Mouse (Mus musculus): ENCODE results near the gene Carmil1. TPM values are rescaled to one million over a fixed set of nuclear protein-coding genes. Genes with fewer than 3 reads are reported as not detected.

Gene Carmil1
- polyA plus RNA-seq, 1 experiment from 2014 or later, result 30.2 TPM

- Histone ChIP-seq H3K36me3 (replicated peaks) (no peaks in the 10 kb centered on the region), H3K9me3 (no peaks in the 10 kb centered on the region), H3K4me1 (no peaks in the 10 kb centered on the region), H3K27me3 (replicated peaks; ENCODE audit: low read depth, poor library complexity, severe bottlenecking) (no peaks in the 10 kb centered on the region), H3K27ac (replicated peaks) (no peak overlapping the region), H3K4me3 (no peak overlapping the region)
- DNase-seq (ENCODE audit: low spot score), result no peak
- 83% methylated on average over 2 of the region's 2 CpGs for WGBS
These were observed 275.1 kb downstream of the Carmil1 start for GRCm38 (mm10) chr13:24005528-24005927.

GRCm38 (mm10) chr13:24001797-24002196 is 278.8 kb downstream of the Carmil1 start:
- no peak for DNase-seq (ENCODE audit: low spot score)
- Histone ChIP-seq H3K4me3 (no peak overlapping the region), H3K4me1 (no peaks in the 10 kb centered on the region), H3K9me3 (no peaks in the 10 kb centered on the region), H3K36me3 (replicated peaks) (no peaks in the 10 kb centered on the region), H3K27ac (replicated peaks) (no peak overlapping the region), H3K27me3 (replicated peaks; ENCODE audit: low read depth, poor library complexity, severe bottlenecking) (no peaks in the 10 kb centered on the region)
- WGBS, result 73% methylated on average over 2 of the region's 2 CpGs

GRCm38 (mm10) chr13:24001081-24001480 is 279.5 kb downstream of the Carmil1 start:
- H3K4me1 ChIP-seq, result no peaks in the 10 kb centered on the region
- WGBS, result 75% methylated on average over 2 of the region's 2 CpGs

GRCm38 (mm10) chr13:23998826-23999225 is 281.8 kb downstream of the Carmil1 start:
- Histone ChIP-seq H3K27me3 (replicated peaks; ENCODE audit: low read depth, poor library complexity, severe bottlenecking) (peaks cover 10% of the 10 kb centered on the region), H3K27ac (replicated peaks) (no peak overlapping the region), H3K36me3 (replicated peaks) (no peaks in the 10 kb centered on the region), H3K9me3 (no peaks in the 10 kb centered on the region), H3K4me3 (no peak overlapping the region), H3K4me1 (no peaks in the 10 kb centered on the region)
- no peak for DNase-seq (ENCODE audit: low spot score)
- 80% methylated on average over 2 of the region's 2 CpGs for WGBS

More at GRCm38 (mm10) chr13:24001081-24001480, 279.5 kb downstream of the Carmil1 start:
- H3K27me3 ChIP-seq (replicated peaks; ENCODE audit: low read depth, poor library complexity, severe bottlenecking), result no peaks in the 10 kb centered on the region
- H3K9me3 ChIP-seq, result no peaks in the 10 kb centered on the region
- no peak overlapping the region for H3K4me3 ChIP-seq
- H3K27ac ChIP-seq (replicated peaks), result no peak overlapping the region
- H3K36me3 ChIP-seq (replicated peaks), result no peaks in the 10 kb centered on the region
- DNase-seq (ENCODE audit: low spot score), result no peak

- peaks cover 40% of the 10 kb centered on the region for H3K27me3 ChIP-seq (replicated peaks; ENCODE audit: low read depth, poor library complexity, severe bottlenecking)
- peaks cover 7% of the 10 kb centered on the region for H3K4me1 ChIP-seq
- no peak overlapping the region for H3K27ac ChIP-seq (replicated peaks)
- no peak for DNase-seq (ENCODE audit: low spot score)
- 68% methylated on average over 3 of the region's 3 CpGs for WGBS
- H3K4me3 ChIP-seq, result no peak overlapping the region
- H3K36me3 ChIP-seq (replicated peaks), result no peaks in the 10 kb centered on the region
- no peaks in the 10 kb centered on the region for H3K9me3 ChIP-seq
These were observed 285.8 kb downstream of the Carmil1 start for GRCm38 (mm10) chr13:23994756-23995155.

GRCm38 (mm10) chr13:23994024-23994423 is 286.6 kb downstream of the Carmil1 start:
- H3K27ac ChIP-seq (replicated peaks), result no peak overlapping the region
- H3K27me3 ChIP-seq (replicated peaks; ENCODE audit: low read depth, poor library complexity, severe bottlenecking), result peaks cover 40% of the 10 kb centered on the region
- H3K36me3 ChIP-seq (replicated peaks), result no peaks in the 10 kb centered on the region
- H3K9me3 ChIP-seq, result no peaks in the 10 kb centered on the region
- peaks cover 7% of the 10 kb centered on the region for H3K4me1 ChIP-seq
- 13% methylated on average over 9 of the region's 9 CpGs for WGBS
- DNase-seq (ENCODE audit: low spot score), result peak; percentile 11
- no peak overlapping the region for H3K4me3 ChIP-seq

GRCm38 (mm10) chr13:23990928-23991327 is 289.7 kb downstream of the Carmil1 start, which contains the start of gene Scgn:
Gene Scgn (minus strand): TSS chr13:23991214.
- peak within 1 kb of the TSS; percentile 33 for H3K4me3 ChIP-seq
- WGBS, result under 1% methylated on average over 20 of the region's 20 CpGs

GRCm38 (mm10) chr13:23990451-23990850 is 290.1 kb downstream of the Carmil1 start:
- H3K4me3 ChIP-seq, result no peak overlapping the region
- peaks cover 7% of the 10 kb centered on the region for H3K4me1 ChIP-seq
- 37% methylated on average over 5 of the region's 5 CpGs for WGBS
- H3K27ac ChIP-seq (replicated peaks), result no peak overlapping the region
- no peak for DNase-seq (ENCODE audit: low spot score)
- H3K27me3 ChIP-seq (replicated peaks; ENCODE audit: low read depth, poor library complexity, severe bottlenecking), result peaks cover 40% of the 10 kb centered on the region
- no peaks in the 10 kb centered on the region for H3K9me3 ChIP-seq
- H3K36me3 ChIP-seq (replicated peaks), result no peaks in the 10 kb centered on the region

More at GRCm38 (mm10) chr13:23990928-23991327, 289.7 kb downstream of the Carmil1 start, which contains the start of gene Scgn:
- Histone ChIP-seq H3K36me3 (replicated peaks) (no peaks in the 10 kb centered on the region), H3K27ac (replicated peaks) (no peak within 1 kb of the TSS), H3K4me1 (peaks cover 7% of the 10 kb centered on the region), H3K27me3 (replicated peaks; ENCODE audit: low read depth, poor library complexity, severe bottlenecking) (peaks cover 40% of the 10 kb centered on the region), H3K9me3 (no peaks in the 10 kb centered on the region)
- DNase-seq (ENCODE audit: low spot score), result peak; percentile 84

- no peak for DNase-seq (ENCODE audit: low spot score)
- Histone ChIP-seq H3K9me3 (no peaks in the 10 kb centered on the region), H3K27ac (replicated peaks) (no peak overlapping the region), H3K27me3 (replicated peaks; ENCODE audit: low read depth, poor library complexity, severe bottlenecking) (0 out of 2 replicates have a peak, but pooled peaks cover 2% of the 10 kb centered on the region), H3K36me3 (replicated peaks) (no peaks in the 10 kb centered on the region), H3K4me3 (no peak overlapping the region), H3K4me1 (no peaks in the 10 kb centered on the region)
- 46% methylated on average over 3 of the region's 3 CpGs for WGBS
These were observed 295.5 kb downstream of the Carmil1 start for GRCm38 (mm10) chr13:23985130-23985529.

GRCm38 (mm10) chr13:23972271-23972670 is 308.3 kb downstream of the Carmil1 start:
- no peaks in the 10 kb centered on the region for H3K36me3 ChIP-seq (replicated peaks)

GRCm38 (mm10) chr13:23971870-23972269 is 308.7 kb downstream of the Carmil1 start:
- 78% methylated on average over 2 of the region's 2 CpGs for WGBS
- Histone ChIP-seq H3K4me3 (no peak overlapping the region), H3K36me3 (replicated peaks) (no peaks in the 10 kb centered on the region), H3K9me3 (no peaks in the 10 kb centered on the region), H3K27ac (replicated peaks) (no peak overlapping the region), H3K4me1 (peaks cover 8% of the 10 kb centered on the region), H3K27me3 (replicated peaks; ENCODE audit: low read depth, poor library complexity, severe bottlenecking) (no peaks in the 10 kb centered on the region)
- DNase-seq (ENCODE audit: low spot score), result no peak

More at GRCm38 (mm10) chr13:23972271-23972670, 308.3 kb downstream of the Carmil1 start:
- Histone ChIP-seq H3K4me3 (no peak overlapping the region), H3K27ac (replicated peaks) (no peak overlapping the region), H3K27me3 (replicated peaks; ENCODE audit: low read depth, poor library complexity, severe bottlenecking) (no peaks in the 10 kb centered on the region), H3K4me1 (peaks cover 8% of the 10 kb centered on the region), H3K9me3 (no peaks in the 10 kb centered on the region)
- no peak for DNase-seq (ENCODE audit: low spot score)
- 79% methylated on average over 5 of the region's 5 CpGs for WGBS

GRCm38 (mm10) chr13:23964909-23965308 is 315.7 kb downstream of the Carmil1 start:
- Histone ChIP-seq H3K9me3 (no peaks in the 10 kb centered on the region), H3K27ac (replicated peaks) (no peak overlapping the region), H3K36me3 (replicated peaks) (no peaks in the 10 kb centered on the region), H3K27me3 (replicated peaks; ENCODE audit: low read depth, poor library complexity, severe bottlenecking) (no peaks in the 10 kb centered on the region), H3K4me3 (no peak overlapping the region), H3K4me1 (peaks cover under 1% of the 10 kb centered on the region; the same call in 1 of the 2 replicates)
- DNase-seq (ENCODE audit: low spot score), result no peak
- 85% methylated on average over 2 of the region's 2 CpGs for WGBS
